Mouse (Mus musculus): ENCODE measurements around the gene Tmem86b. TPM values are rescaled to one million over a fixed set of nuclear protein-coding genes. Genes with fewer than 3 reads are reported as not detected.
A peak's percentile ranks its signal among the peaks of the same experiment; 100 is the strongest.

The Tmem86b gene
- total RNA-seq, 2 experiments from 2014 or later: 10.8 to 10.9 TPM

GRCm38 (mm10) chr7:4653351-4653750, 22.1 kb upstream of the Tmem86b start:
- intact Hi-C loops (cut with DNase I): no loop called here
- DNase-seq (ENCODE audit: low spot score in 2 of 2): no peak

DNA sequence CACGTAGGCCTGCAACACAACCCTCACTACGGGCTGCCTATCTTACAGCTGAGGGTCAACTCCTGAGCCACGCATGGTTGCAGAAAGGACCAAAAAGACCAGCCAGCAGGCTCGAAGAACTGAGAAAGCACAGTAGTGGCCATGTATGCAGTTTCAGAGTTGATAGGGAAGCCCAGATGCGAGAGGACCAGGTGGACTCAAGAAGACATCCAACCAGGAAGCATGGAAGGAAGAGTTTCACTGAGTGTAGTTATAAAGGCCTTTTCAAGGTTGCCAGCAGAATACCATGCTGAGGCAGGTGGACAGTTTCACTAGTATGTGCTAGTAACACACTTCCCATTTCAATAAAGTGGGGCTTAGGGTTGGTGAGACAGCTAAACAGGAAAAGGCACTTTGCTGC, 21.5 kb upstream of the Tmem86b start:
- intact Hi-C loops (cut with DNase I): no loop called here
- no peak for DNase-seq (ENCODE audit: low spot score in 2 of 2)

DNA sequence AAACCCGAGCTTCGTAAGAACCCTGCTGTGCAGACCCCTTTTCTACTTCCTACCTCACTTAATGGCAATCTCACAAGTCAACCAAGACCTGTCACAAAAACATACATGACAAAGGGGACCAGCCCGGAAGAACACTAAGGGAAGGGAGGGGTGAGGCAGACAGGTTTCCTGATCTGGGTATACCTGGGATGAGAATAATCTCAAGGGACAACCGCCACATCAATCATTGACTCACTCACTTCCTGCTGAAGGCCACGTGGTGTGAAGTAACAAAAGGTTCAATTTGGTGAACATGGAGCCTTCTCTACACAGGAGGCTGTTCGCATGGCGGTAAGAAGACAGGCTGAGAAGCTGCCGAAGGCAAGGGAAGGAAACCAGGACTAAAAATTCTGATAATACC, 20.4 kb upstream of the Tmem86b start:
- no peak for DNase-seq (ENCODE audit: low spot score in 2 of 2)
- intact Hi-C loops (cut with DNase I): no loop called here

- DNase-seq (ENCODE audit: low spot score in 2 of 2): no peak
- intact Hi-C loops (cut with DNase I): no loop called here
These were observed 16.8 kb upstream of the Tmem86b start for GRCm38 (mm10) chr7:4647992-4648391.

GRCm38 (mm10) chr7:4647291-4647690, 16.1 kb upstream of the Tmem86b start:
- no peak for DNase-seq (ENCODE audit: low spot score in 2 of 2)
- intact Hi-C loops (cut with DNase I): no loop called here

- DNase-seq (ENCODE audit: low spot score in 2 of 2): no peak
- intact Hi-C loops (cut with DNase I): no loop called here
These were observed 15.6 kb upstream of the Tmem86b start for GRCm38 (mm10) chr7:4646806-4647205.

- DNase-seq (ENCODE audit: low spot score in 2 of 2): no peak
- intact Hi-C loops (cut with DNase I): loop anchor here (5.0 kb wide), 1 partner anchor 86 kb away; no protein-coding TSS in a partner anchor
These were observed 12.0 kb upstream of the Tmem86b start for GRCm38 (mm10) chr7:4643225-4643624.

GRCm38 (mm10) chr7:4641956-4642355, 10.7 kb upstream of the Tmem86b start:
- no peak for DNase-seq (ENCODE audit: low spot score in 2 of 2)
- intact Hi-C loops (cut with DNase I): loop anchor here (5.0 kb wide), 1 partner anchor 85 kb away; no protein-coding TSS in a partner anchor

DNA sequence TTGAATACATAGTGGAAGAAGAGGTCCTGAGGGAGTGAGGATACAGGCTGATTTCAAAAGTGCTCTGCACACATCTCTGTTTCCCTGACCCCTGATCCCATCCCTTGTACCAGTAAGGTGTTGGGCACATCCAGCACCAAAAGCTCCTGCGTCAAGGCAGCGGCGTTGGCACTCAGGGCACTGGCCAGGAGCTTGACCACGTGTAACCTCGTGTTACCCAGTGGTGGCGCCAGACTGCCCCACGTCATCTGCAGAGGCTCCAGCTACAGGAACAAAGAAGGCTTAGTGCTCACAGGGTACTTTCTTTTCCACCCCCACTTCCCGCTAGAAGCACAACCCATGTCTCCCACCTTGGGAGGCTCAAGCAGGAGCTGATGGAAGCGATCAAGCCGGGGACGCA, 9.9 kb upstream of the Tmem86b start:
- intact Hi-C loops (cut with DNase I): loop anchor here (5.0 kb wide), 1 partner anchor 84 kb away; no protein-coding TSS in a partner anchor
- DNase-seq (ENCODE audit: low spot score in 2 of 2): no peak

DNA sequence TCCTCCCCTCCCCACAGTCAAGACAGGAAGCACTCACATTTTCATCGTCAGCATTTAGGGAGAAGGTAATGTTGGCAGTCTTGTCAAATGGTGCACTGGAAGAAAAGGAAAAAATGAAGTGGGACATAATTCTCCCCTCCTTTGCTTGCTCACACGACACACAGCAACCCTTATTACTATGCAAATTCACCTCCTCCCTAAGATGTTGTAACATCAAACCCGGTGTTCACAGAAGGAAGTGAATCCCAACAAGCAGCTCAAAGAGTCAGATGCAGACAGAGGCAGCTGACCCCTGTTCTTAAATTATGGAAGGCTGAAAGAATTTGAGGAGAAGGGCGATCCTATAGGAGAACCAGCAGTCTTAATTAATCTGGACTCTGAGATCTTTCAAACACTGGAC, 5.0 kb upstream of the Tmem86b start:
- no peak for DNase-seq (ENCODE audit: low spot score in 2 of 2)
- intact Hi-C loops (cut with DNase I): no loop called here

GRCm38 (mm10) chr7:4630198-4630597, 1.0 kb downstream of the Tmem86b start:
- no peak for DNase-seq (ENCODE audit: low spot score in 2 of 2)
- intact Hi-C loops (cut with DNase I): no loop called here

DNA sequence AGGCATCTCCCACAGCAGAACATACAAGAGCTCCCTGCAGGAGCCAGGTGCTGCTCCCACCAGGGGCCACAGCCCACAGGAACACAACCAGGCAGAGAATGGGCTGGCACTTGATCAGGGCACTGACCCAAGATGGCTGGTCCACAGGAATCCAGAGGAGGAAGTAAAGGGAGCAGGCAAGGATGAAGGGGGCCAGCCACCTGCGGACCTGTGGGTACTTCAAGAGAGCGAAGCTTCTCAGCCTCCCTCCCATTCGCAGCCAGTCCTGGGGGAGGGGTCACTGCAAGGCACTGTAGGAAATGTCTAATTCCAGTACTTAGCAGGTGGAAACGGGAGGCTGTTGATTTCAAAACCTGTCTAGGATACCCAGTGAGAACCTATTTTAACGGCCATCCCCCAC, 1.6 kb downstream of the Tmem86b start:
- no peak for DNase-seq (ENCODE audit: low spot score in 2 of 2)
- intact Hi-C loops (cut with DNase I): no loop called here

DNA sequence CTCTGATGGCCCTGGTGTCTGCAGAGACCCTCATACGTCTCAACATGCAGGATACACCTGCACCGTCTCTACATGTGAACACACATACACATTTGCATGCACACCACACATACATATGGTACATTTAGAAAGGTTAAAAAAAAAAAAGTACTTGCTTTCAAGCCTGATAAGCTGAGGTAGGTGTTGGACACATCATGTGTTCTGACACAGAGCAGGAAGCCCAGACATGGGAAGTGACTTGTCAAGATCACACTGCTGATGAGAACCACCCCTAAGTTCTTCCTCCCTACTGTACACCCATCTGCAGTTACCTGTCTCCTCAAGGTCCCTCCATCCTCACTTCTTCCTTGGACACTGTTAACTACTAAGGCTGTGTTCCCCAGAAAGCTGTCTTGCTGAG, 5.3 kb downstream of the Tmem86b start:
- no peak for DNase-seq (ENCODE audit: low spot score in 2 of 2)
- intact Hi-C loops (cut with DNase I): no loop called here

DNA sequence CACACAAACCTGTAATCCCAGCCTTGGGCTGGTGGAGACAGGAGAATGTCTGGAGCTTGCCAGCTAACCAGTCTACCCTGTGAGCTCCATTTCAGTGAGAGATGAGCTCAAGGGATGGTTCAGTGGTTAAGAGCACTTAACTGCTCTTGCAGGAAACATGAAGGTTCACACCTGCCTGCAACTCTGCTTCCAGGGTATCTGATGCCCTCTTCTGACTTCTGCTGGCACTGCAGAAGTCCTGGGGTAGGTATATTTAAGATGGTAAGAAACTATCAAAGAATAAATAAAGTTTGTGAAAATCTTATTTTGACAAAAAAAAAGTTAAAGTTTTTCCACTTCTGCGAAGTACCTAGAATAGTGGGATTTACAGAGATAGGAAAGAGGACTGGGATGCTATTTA, 6.9 kb downstream of the Tmem86b start:
- intact Hi-C loops (cut with DNase I): loop anchor here (5.0 kb wide), 1 partner anchor 62 kb away; no protein-coding TSS in a partner anchor
- DNase-seq (ENCODE audit: low spot score in 2 of 2): no peak

GRCm38 (mm10) chr7:4623544-4624189, 7.6 kb downstream of the Tmem86b start:
- intact Hi-C loops (cut with DNase I): loop anchor here (5.0 kb wide), 1 partner anchor 61 kb away; no protein-coding TSS in a partner anchor
- DNase-seq (ENCODE audit: low spot score in 2 of 2): peak; percentile 47 to 50

GRCm38 (mm10) chr7:4619979-4620378, 11.2 kb downstream of the Tmem86b start:
- intact Hi-C loops (cut with DNase I): loop anchor here (5.0 kb wide), 1 partner anchor 58 kb away; no protein-coding TSS in a partner anchor
- no peak for DNase-seq (ENCODE audit: low spot score in 2 of 2)

DNA sequence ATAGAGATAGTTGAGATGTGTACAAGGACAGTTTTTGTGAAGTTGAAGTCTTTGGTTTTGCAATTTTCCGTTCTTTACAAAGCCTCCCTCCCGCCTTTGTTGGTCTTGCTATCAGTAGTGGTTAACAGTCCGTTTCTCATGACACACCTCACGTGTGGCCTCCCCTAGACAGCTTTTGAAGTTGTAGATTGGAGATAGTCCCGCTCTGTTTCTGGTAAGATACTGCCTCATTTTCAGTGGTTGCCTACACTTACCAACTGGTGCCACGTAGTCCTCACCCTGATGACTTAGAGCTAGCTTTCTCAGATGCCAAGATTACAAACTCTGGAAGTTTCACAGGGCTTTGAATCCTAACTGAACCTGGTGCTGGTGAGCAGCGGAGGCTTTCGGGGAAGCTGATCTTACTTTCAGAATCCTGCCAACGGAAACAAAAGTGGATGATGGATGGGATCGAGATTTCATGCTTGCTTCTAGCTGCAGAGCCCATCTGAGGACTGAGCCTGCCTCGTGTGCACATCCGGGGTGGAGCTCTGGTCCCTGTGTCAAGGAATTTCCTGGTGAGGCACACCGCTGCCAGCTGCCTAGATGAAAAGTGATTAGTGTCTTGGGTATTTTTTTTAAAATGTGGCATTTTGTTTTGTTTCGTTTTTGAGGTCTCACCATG, 17.4 kb downstream of the Tmem86b start:
- intact Hi-C loops (cut with DNase I): no loop called here
- no peak for DNase-seq (ENCODE audit: low spot score in 2 of 2)

- intact Hi-C loops (cut with DNase I): no loop called here
- DNase-seq (ENCODE audit: low spot score in 2 of 2): no peak
These were observed 18.3 kb downstream of the Tmem86b start for GRCm38 (mm10) chr7:4612956-4613355.

DNA sequence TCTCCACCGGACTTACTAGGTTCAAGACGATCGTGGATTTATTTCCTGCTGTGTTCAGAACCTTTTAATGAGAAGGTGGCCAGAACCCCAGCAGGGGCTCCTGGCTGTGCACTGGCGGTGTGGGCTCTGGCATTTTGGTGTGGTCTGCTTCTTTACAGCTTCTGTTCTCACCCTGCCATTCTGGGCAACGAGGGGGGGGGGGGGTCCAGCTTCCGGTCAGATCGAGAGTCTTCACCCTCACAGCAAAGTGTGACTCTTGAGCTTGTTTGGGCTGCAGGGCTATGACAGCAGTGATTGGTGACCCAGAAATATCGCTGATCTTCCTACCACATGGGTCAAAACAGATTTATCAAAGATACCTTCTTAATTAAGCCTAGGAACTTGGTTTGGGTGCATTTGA, 18.8 kb downstream of the Tmem86b start:
- DNase-seq (ENCODE audit: low spot score in 2 of 2): no peak

DNA sequence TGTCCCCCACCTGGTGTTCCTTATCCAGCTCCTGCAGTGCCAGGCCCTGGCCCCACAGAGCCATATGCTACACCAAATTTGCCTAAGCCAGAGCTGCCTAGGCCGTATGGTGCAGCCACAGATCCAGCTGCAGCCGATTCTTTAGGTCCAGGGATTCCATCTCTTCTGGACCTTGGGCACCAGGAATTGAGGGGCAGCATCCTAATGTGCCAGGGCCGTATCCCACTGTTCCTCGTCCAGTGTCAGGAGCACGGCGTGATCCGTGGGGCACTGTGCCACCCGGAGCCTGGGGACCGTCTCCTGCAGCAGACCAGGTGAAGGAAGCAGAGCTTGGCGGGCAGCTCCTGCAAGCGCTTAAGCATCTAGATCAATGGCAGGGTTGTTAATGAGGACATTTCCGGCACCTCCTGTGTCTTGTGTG, 19.3 kb downstream of the Tmem86b start:
- intact Hi-C loops (cut with DNase I): no loop called here
- DNase-seq (ENCODE audit: low spot score in 2 of 2): no peak

More for the DNA sequence above, 18.8 kb downstream of the Tmem86b start:
- intact Hi-C loops (cut with DNase I): no loop called here

DNA sequence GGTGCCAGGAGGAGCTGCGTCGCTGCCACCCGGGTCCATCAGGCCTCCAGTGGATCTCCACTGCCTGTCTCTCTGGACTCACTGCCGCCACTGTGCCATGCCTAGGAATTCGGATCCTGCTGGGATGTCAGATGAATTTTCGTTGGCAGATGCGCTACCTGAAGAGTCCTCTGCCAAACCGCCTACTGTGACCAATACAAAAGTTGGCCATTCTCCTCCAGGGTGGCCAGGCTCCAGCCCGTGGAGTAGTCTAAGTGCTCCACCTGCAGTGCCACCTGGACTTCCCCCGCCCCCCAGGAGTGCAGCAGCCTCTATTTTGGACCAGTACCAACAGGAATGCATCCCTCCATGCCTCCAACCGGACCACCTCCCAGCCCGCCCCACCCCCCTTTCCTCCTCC, 19.7 kb downstream of the Tmem86b start:
- intact Hi-C loops (cut with DNase I): no loop called here

More for the DNA sequence above, 19.7 kb downstream of the Tmem86b start:
- no peak for DNase-seq (ENCODE audit: low spot score in 2 of 2)
